Mouse (Mus musculus): ENCODE data around the gene Hrasls5. TPM values are rescaled to one million over a fixed set of nuclear protein-coding genes. Genes with fewer than 3 reads are reported as not detected.

Gene Hrasls5
- not detected in 2 replicates for polyA plus RNA-seq (2014; fragmentation: Nextera tagmentation; extraction: Ambion mirVana)

- Histone ChIP-seq H3K9ac (ENCODE audit: low read length) (0 out of 2 replicates have a peak within 1 kb of the TSS, but pooled peaks have one; percentile 21), H3K27me3 (ENCODE audit: control insufficient read depth, insufficient read depth, low read length) (peaks cover 5% of the 10 kb centered on the region; the same call in 1 of the 2 replicates), H3K4me3 (ENCODE audit: low read depth, low read length) (peak within 1 kb of the TSS; percentile 23), H3K4me2 (peak within 1 kb of the TSS; percentile 73), H3K9me3 (ENCODE audit: control insufficient read depth, low read length) (no peaks in the 10 kb centered on the region), H3K36me3 (ENCODE audit: control insufficient read depth, insufficient read depth, low read length) (no peaks in the 10 kb centered on the region), H3K4me1 (ENCODE audit: control insufficient read depth, insufficient read depth, low read length) (peaks cover 8% of the 10 kb centered on the region), H3K27ac (ENCODE audit: low read depth, low read length) (no peak within 1 kb of the TSS)
- peak; percentile 68; the same call in 1 of the 2 replicates for ATAC-seq (ENCODE audit: low FRiP score)
- DNase-seq (ENCODE audit: low spot score, missing footprints), result peak; percentile 89
- 3% methylated on average over 54 of the region's 54 CpGs for WGBS
These were observed at the start of gene Hrasls5 for GRCm38 (mm10) chr19:7611942-7612757. Gene Hrasls5 (plus strand): TSS chr19:7612541.

- Histone ChIP-seq H3K4me1 (ENCODE audit: control insufficient read depth, insufficient read depth, low read length) (peaks cover 3% of the 10 kb centered on the region), H3K9ac (ENCODE audit: low read length) (no peak overlapping the region), H3K4me2 (no peak overlapping the region), H3K9me3 (ENCODE audit: control insufficient read depth, low read length) (no peaks in the 10 kb centered on the region), H3K27ac (ENCODE audit: low read depth, low read length) (no peak overlapping the region), H3K4me3 (ENCODE audit: low read depth, low read length) (no peak overlapping the region), H3K27me3 (ENCODE audit: control insufficient read depth, insufficient read depth, low read length) (peaks cover 8% of the 10 kb centered on the region; the same call in 1 of the 2 replicates), H3K36me3 (ENCODE audit: control insufficient read depth, insufficient read depth, low read length) (no peaks in the 10 kb centered on the region)
- DNase-seq (ENCODE audit: low spot score, missing footprints) (peak; percentile 60), ATAC-seq (ENCODE audit: low FRiP score) (no peak)
- 83% methylated on average over 10 of the region's 10 CpGs for WGBS
These were observed 49.7 kb upstream of the Hrasls5 start for GRCm38 (mm10) chr19:7562601-7563129.

DNA sequence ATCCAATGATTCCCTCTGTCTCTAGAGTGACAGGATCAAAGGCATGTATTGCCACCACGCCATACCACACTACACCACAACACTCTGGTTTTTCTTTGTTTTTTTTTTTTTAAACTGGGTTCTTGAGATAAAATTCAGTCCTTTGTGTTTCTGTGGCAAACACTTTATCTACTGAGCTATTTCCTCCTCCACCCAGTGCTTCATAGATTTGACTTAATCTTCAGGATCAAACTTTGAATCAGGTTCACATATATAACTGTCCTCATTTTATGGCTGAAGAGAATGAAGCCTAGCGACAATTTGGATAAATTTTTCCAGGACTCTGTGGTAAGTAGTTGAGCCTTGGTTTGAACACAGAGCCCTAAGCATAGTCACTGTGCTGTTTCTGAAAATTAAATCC lies 48.7 kb upstream of the Hrasls5 start:
- DNase-seq (ENCODE audit: low spot score, missing footprints) (no peak), ATAC-seq (ENCODE audit: low FRiP score) (no peak)
- Histone ChIP-seq H3K9ac (ENCODE audit: low read length) (no peak overlapping the region), H3K4me3 (ENCODE audit: low read depth, low read length) (no peak overlapping the region), H3K4me2 (no peak overlapping the region), H3K36me3 (ENCODE audit: control insufficient read depth, insufficient read depth, low read length) (no peaks in the 10 kb centered on the region), H3K9me3 (ENCODE audit: control insufficient read depth, low read length) (no peaks in the 10 kb centered on the region), H3K27me3 (ENCODE audit: control insufficient read depth, insufficient read depth, low read length) (no peaks in the 10 kb centered on the region), H3K27ac (ENCODE audit: low read depth, low read length) (no peak overlapping the region), H3K4me1 (ENCODE audit: control insufficient read depth, insufficient read depth, low read length) (no peaks in the 10 kb centered on the region)
- WGBS, result 89% methylated on average over 2 of the region's 2 CpGs

- H3K27ac ChIP-seq (ENCODE audit: low read depth, low read length), result no peak overlapping the region
- no peaks in the 10 kb centered on the region for H3K4me1 ChIP-seq (ENCODE audit: control insufficient read depth, insufficient read depth, low read length)
- H3K9ac ChIP-seq (ENCODE audit: low read length), result no peak overlapping the region
- DNase-seq (ENCODE audit: low spot score, missing footprints) (no peak), ATAC-seq (ENCODE audit: low FRiP score) (no peak)
- H3K9me3 ChIP-seq (ENCODE audit: control insufficient read depth, low read length), result no peaks in the 10 kb centered on the region
- no peak overlapping the region for H3K4me2 ChIP-seq
- 86% methylated on average over 1 of the region's 1 CpGs for WGBS
- H3K36me3 ChIP-seq (ENCODE audit: control insufficient read depth, insufficient read depth, low read length), result no peaks in the 10 kb centered on the region
- H3K4me3 ChIP-seq (ENCODE audit: low read depth, low read length), result no peak overlapping the region
- no peaks in the 10 kb centered on the region for H3K27me3 ChIP-seq (ENCODE audit: control insufficient read depth, insufficient read depth, low read length)
These were observed 47.9 kb upstream of the Hrasls5 start for GRCm38 (mm10) chr19:7564457-7564856.

- no peaks in the 10 kb centered on the region for H3K9me3 ChIP-seq (ENCODE audit: control insufficient read depth, low read length)
- H3K4me2 ChIP-seq, result no peak overlapping the region
- no peaks in the 10 kb centered on the region for H3K36me3 ChIP-seq (ENCODE audit: control insufficient read depth, insufficient read depth, low read length)
- no peak overlapping the region for H3K4me3 ChIP-seq (ENCODE audit: low read depth, low read length)
- H3K27me3 ChIP-seq (ENCODE audit: control insufficient read depth, insufficient read depth, low read length), result no peaks in the 10 kb centered on the region
- DNase-seq (ENCODE audit: low spot score, missing footprints) (no peak), ATAC-seq (ENCODE audit: low FRiP score) (no peak)
- WGBS, result 67% methylated on average over 3 of the region's 3 CpGs
- no peak overlapping the region for H3K27ac ChIP-seq (ENCODE audit: low read depth, low read length)
- H3K4me1 ChIP-seq (ENCODE audit: control insufficient read depth, insufficient read depth, low read length), result no peaks in the 10 kb centered on the region
- no peak overlapping the region for H3K9ac ChIP-seq (ENCODE audit: low read length)
These were observed 45.5 kb upstream of the Hrasls5 start for GRCm38 (mm10) chr19:7566826-7567225.

DNA sequence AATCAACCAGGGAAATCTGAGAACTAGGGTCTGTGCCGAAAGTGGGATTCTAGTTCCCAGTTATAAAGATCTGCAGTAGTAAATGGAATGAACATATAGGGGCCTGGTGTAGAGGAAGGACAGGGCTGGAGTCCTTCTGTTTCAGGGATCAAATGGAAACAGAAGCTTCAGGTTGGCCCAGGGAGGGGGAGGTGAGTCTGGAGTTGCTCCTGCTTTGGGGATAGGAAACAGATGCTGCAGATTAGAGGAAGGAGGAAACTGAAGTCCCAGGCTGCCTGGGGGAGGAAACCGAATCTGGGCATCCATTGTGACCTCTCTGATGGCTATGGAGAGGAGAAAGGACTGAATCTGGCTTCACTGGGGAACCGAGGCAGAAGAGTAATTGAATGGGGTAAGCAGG lies 44.0 kb upstream of the Hrasls5 start:
- 50% methylated on average over 3 of the region's 3 CpGs for WGBS
- Histone ChIP-seq H3K9me3 (ENCODE audit: control insufficient read depth, low read length) (no peaks in the 10 kb centered on the region), H3K4me1 (ENCODE audit: control insufficient read depth, insufficient read depth, low read length) (no peaks in the 10 kb centered on the region), H3K9ac (ENCODE audit: low read length) (no peak overlapping the region), H3K36me3 (ENCODE audit: control insufficient read depth, insufficient read depth, low read length) (no peaks in the 10 kb centered on the region), H3K4me3 (ENCODE audit: low read depth, low read length) (no peak overlapping the region), H3K27me3 (ENCODE audit: control insufficient read depth, insufficient read depth, low read length) (no peaks in the 10 kb centered on the region), H3K27ac (ENCODE audit: low read depth, low read length) (no peak overlapping the region), H3K4me2 (no peak overlapping the region)
- ATAC-seq (ENCODE audit: low FRiP score), result no peak
- peak; percentile 54 for DNase-seq (ENCODE audit: low spot score, missing footprints)

GRCm38 (mm10) chr19:7569650-7570049 lies 42.7 kb upstream of the Hrasls5 start:
- no peaks in the 10 kb centered on the region for H3K36me3 ChIP-seq (ENCODE audit: control insufficient read depth, insufficient read depth, low read length)
- WGBS, result 90% methylated on average over 5 of the region's 5 CpGs
- DNase-seq (ENCODE audit: low spot score, missing footprints), result no peak
- H3K27ac ChIP-seq (ENCODE audit: low read depth, low read length), result no peak overlapping the region
- H3K4me1 ChIP-seq (ENCODE audit: control insufficient read depth, insufficient read depth, low read length), result no peaks in the 10 kb centered on the region
- no peak for ATAC-seq (ENCODE audit: low FRiP score)
- no peak overlapping the region for H3K4me2 ChIP-seq
- no peaks in the 10 kb centered on the region for H3K27me3 ChIP-seq (ENCODE audit: control insufficient read depth, insufficient read depth, low read length)
- H3K9ac ChIP-seq (ENCODE audit: low read length), result no peak overlapping the region
- H3K4me3 ChIP-seq (ENCODE audit: low read depth, low read length), result no peak overlapping the region
- no peaks in the 10 kb centered on the region for H3K9me3 ChIP-seq (ENCODE audit: control insufficient read depth, low read length)

- no peaks in the 10 kb centered on the region for H3K4me1 ChIP-seq (ENCODE audit: control insufficient read depth, insufficient read depth, low read length)
- no peak overlapping the region for H3K9ac ChIP-seq (ENCODE audit: low read length)
- DNase-seq (ENCODE audit: low spot score, missing footprints) (no peak), ATAC-seq (ENCODE audit: low FRiP score) (no peak)
- no peaks in the 10 kb centered on the region for H3K36me3 ChIP-seq (ENCODE audit: control insufficient read depth, insufficient read depth, low read length)
- no peak overlapping the region for H3K4me3 ChIP-seq (ENCODE audit: low read depth, low read length)
- H3K9me3 ChIP-seq (ENCODE audit: control insufficient read depth, low read length), result no peaks in the 10 kb centered on the region
- no peak overlapping the region for H3K27ac ChIP-seq (ENCODE audit: low read depth, low read length)
- no peak overlapping the region for H3K4me2 ChIP-seq
- WGBS, result 75% methylated on average over 1 of the region's 1 CpGs
- no peaks in the 10 kb centered on the region for H3K27me3 ChIP-seq (ENCODE audit: control insufficient read depth, insufficient read depth, low read length)
These were observed 36.2 kb upstream of the Hrasls5 start for GRCm38 (mm10) chr19:7576180-7576579.

DNA sequence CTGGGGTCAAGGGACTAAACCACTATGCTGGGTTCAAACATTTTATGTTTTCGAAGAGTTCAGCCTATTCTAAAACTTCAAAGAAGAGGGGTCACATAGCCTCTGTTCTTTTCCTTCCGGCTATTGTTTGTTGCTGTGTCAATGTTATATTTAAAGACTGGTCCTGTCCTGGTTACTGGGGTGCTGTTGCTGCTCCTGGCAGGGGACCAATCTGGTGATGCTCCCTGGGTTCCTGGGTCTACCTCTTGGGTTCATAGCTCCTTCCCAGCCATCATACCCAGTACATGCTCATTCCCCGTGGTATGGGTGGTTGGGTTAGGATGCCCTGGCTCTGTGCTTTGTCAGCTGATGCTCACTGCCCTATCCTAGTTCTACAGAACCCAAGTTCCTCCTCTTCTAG lies 34.6 kb upstream of the Hrasls5 start:
- Histone ChIP-seq H3K27me3 (ENCODE audit: control insufficient read depth, insufficient read depth, low read length) (no peaks in the 10 kb centered on the region), H3K4me1 (ENCODE audit: control insufficient read depth, insufficient read depth, low read length) (no peaks in the 10 kb centered on the region), H3K4me3 (ENCODE audit: low read depth, low read length) (no peak overlapping the region), H3K9ac (ENCODE audit: low read length) (no peak overlapping the region), H3K4me2 (no peak overlapping the region), H3K36me3 (ENCODE audit: control insufficient read depth, insufficient read depth, low read length) (no peaks in the 10 kb centered on the region), H3K27ac (ENCODE audit: low read depth, low read length) (no peak overlapping the region), H3K9me3 (ENCODE audit: control insufficient read depth, low read length) (no peaks in the 10 kb centered on the region)
- ATAC-seq (ENCODE audit: low FRiP score), result no peak
- no peak for DNase-seq (ENCODE audit: low spot score, missing footprints)
- WGBS, result 80% methylated on average over 3 of the region's 3 CpGs

Data from midbrain, embryonic 11.5 days (tissue).